Mouse (Mus musculus) lung, embryonic 15.5 days (tissue): ENCODE results near the gene Tshz2. TPM values are rescaled to one million over a fixed set of nuclear protein-coding genes. Genes with fewer than 3 reads are reported as not detected.

Experiments used
- ATAC-seq: fragments of 200-750 bp; cut with Nextera tagmentation; 2 replicates; pipeline ENCODE4 v1.8.0; 2017; ENCODE audit warnings: moderate number of reproducible peaks, borderline replicate concordance; ENCODE audit not compliant: low FRiP score, low TSS enrichment; ENCODE audit errors: extremely low read depth
- H3K27ac ChIP-seq: fragments of 300-500 bp; sonication (generic); 2 replicates; pipeline ENCODE4 v1.5.1; 2015; ENCODE audit warnings: moderate library complexity, mild to moderate bottlenecking, inconsistent platforms
- H3K27me3 ChIP-seq: fragments of 300-500 bp; sonication (generic); 2 replicates; pipeline ENCODE4 v1.6.1; 2015; ENCODE audit warnings: inconsistent platforms
- H3K36me3 ChIP-seq: fragments of 300-500 bp; sonication (generic); 2 replicates; pipeline ENCODE4 v1.6.1; 2015; ENCODE audit warnings: inconsistent platforms
- H3K4me1 ChIP-seq: fragments of 300-500 bp; sonication (generic); 2 replicates; pipeline ENCODE4 v1.6.1; 2015; ENCODE audit warnings: inconsistent platforms
- H3K4me2 ChIP-seq: fragments of 300-500 bp; sonication (generic); 2 replicates; pipeline ENCODE4 v1.6.1; 2015; ENCODE audit warnings: inconsistent platforms, mild to moderate bottlenecking, moderate library complexity
- H3K4me3 ChIP-seq: fragments of 300-500 bp; sonication (generic); 2 replicates; pipeline ENCODE4 v1.5.1; 2015; ENCODE audit warnings: mild to moderate bottlenecking, inconsistent platforms
- H3K9ac ChIP-seq: fragments of 300-500 bp; sonication (generic); 2 replicates; pipeline ENCODE4 v1.6.1; 2015; ENCODE audit warnings: inconsistent platforms
- H3K9me3 ChIP-seq: fragments of 300-500 bp; sonication (generic); 2 replicates; pipeline ENCODE4 v1.6.1; 2016; ENCODE audit warnings: inconsistent platforms
- WGBS: fragments of 180-500 bp; shearing (Covaris S2); methylation state at CpG from one replicate; pipeline ENCODE4 v1.1.7; 2015; 5-methylcytosine and 5-hydroxymethylcytosine counted together
- polyA plus RNA-seq: library from polyadenylated mRNA; unstranded; fragments of >200 nt; fragmentation: Nextera tagmentation; extraction: Ambion mirVana; gene quantifications from 2 replicates; pipeline ENCODE4 v1.2.1, GENCODE M21; 2015

Tshz2 gene
- polyA plus RNA-seq, 1 experiment from 2014 or later = 7.5 TPM

DNA sequence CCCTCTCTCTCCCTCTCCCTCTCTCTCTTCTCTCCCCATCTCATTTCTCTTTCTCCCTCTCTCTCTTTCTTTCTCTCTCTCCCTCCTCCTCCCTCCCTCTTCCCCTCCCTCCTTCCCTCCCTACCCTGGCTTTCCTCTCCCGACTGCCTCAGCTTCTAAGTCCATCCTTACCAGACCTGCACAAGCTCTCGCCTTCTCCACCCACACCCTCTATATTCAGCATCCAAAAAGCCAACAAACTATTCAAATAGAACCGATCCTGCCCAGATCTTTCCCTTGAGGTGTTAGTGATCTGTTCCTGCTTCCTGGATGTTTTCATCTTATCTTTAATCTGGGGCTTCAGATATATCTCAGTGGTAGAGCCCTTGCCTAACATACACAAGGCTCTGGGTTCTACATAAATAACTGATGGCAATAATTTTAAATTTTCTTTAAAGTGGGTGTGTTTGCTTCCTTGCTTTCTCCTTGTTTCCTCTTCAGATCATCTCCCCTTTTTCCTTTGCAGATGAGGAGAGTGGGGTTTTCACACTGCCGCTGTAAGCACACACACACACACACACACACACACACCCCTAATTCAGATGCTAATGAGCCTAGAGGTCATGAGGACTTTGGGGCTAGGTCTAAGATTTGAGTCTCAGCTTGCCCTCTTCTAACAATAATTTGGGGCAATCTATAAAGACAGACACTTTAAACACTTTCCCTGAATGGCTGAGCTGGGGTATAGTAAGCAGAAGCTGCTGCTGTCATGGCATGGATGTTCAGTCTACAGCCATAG lies 226.5 kb downstream of the Tshz2 start:
- H3K36me3 ChIP-seq = no peaks in the 10 kb centered on the region
- no peak for ATAC-seq
- H3K27ac ChIP-seq = no peak overlapping the region
- H3K4me1 ChIP-seq = peaks cover 13% of the 10 kb centered on the region
- 37% methylated on average over 4 of the region's 4 CpGs for WGBS
- H3K9ac ChIP-seq = no peak overlapping the region
- H3K9me3 ChIP-seq = no peaks in the 10 kb centered on the region
- H3K4me3 ChIP-seq = no peak overlapping the region
- H3K27me3 ChIP-seq = no peaks in the 10 kb centered on the region
- H3K4me2 ChIP-seq = no peak overlapping the region

GRCm38 (mm10) chr2:169860895-169861294 lies 228.1 kb downstream of the Tshz2 start:
- H3K4me2 ChIP-seq = no peak overlapping the region
- ATAC-seq = no peak
- H3K4me3 ChIP-seq = no peak overlapping the region
- no peak overlapping the region for H3K27ac ChIP-seq
- H3K9ac ChIP-seq = no peak overlapping the region
- no peaks in the 10 kb centered on the region for H3K27me3 ChIP-seq
- no peaks in the 10 kb centered on the region for H3K36me3 ChIP-seq
- peaks cover 13% of the 10 kb centered on the region for H3K4me1 ChIP-seq
- no peaks in the 10 kb centered on the region for H3K9me3 ChIP-seq
- WGBS = 43% methylated on average over 5 of the region's 5 CpGs

GRCm38 (mm10) chr2:169862701-169863100 lies 229.9 kb downstream of the Tshz2 start:
- peaks cover 13% of the 10 kb centered on the region for H3K4me1 ChIP-seq
- no peaks in the 10 kb centered on the region for H3K27me3 ChIP-seq
- no peak overlapping the region for H3K9ac ChIP-seq
- ATAC-seq = no peak
- no peak overlapping the region for H3K4me2 ChIP-seq
- WGBS = 18% methylated on average over 6 of the region's 6 CpGs
- no peak overlapping the region for H3K27ac ChIP-seq
- H3K9me3 ChIP-seq = no peaks in the 10 kb centered on the region
- H3K4me3 ChIP-seq = no peak overlapping the region
- no peaks in the 10 kb centered on the region for H3K36me3 ChIP-seq

DNA sequence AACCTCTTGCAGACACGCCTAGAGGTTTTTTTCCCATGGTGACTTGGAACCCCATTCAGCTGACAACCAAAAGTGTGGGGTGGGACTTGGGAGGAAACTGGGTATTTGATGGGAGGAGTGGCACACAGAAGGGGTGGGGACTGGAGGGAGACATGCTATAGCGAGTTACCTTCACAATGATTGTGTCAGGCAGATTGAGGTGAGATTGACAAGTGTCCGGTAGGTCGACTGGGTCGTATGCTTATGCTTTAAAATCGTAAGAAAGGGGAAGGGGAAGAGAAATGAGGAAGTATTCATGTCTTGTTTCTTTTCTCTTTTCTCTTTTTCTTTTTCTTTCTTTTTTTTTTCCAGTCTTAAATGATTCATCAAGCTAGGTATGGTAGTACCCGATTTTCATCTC lies 236.7 kb downstream of the Tshz2 start:
- Histone ChIP-seq H3K27me3 (no peaks in the 10 kb centered on the region), H3K4me2 (no peak overlapping the region), H3K36me3 (no peaks in the 10 kb centered on the region), H3K9me3 (no peaks in the 10 kb centered on the region), H3K27ac (no peak overlapping the region), H3K4me1 (peaks cover 5% of the 10 kb centered on the region; the same call in 1 of the 2 replicates), H3K4me3 (no peak overlapping the region), H3K9ac (no peak overlapping the region)
- no peak for ATAC-seq
- WGBS = 76% methylated on average over 7 of the region's 7 CpGs

GRCm38 (mm10) chr2:169870503-169870902 lies 237.7 kb downstream of the Tshz2 start:
- no peak overlapping the region for H3K9ac ChIP-seq
- no peak overlapping the region for H3K4me3 ChIP-seq
- H3K9me3 ChIP-seq = no peaks in the 10 kb centered on the region
- WGBS = 33% methylated on average over 5 of the region's 5 CpGs
- H3K4me1 ChIP-seq = peaks cover 5% of the 10 kb centered on the region; the same call in 1 of the 2 replicates
- no peaks in the 10 kb centered on the region for H3K36me3 ChIP-seq
- H3K4me2 ChIP-seq = no peak overlapping the region
- H3K27me3 ChIP-seq = no peaks in the 10 kb centered on the region
- no peak for ATAC-seq
- no peak overlapping the region for H3K27ac ChIP-seq

GRCm38 (mm10) chr2:169871436-169872060 lies 238.7 kb downstream of the Tshz2 start:
- Histone ChIP-seq H3K4me3 (no peak overlapping the region), H3K9me3 (no peaks in the 10 kb centered on the region), H3K27me3 (no peaks in the 10 kb centered on the region), H3K27ac (no peak overlapping the region), H3K9ac (no peak overlapping the region), H3K36me3 (no peaks in the 10 kb centered on the region), H3K4me1 (peaks cover 5% of the 10 kb centered on the region; the same call in 1 of the 2 replicates), H3K4me2 (no peak overlapping the region)
- 90% methylated on average over 8 of the region's 8 CpGs for WGBS
- no peak for ATAC-seq

DNA sequence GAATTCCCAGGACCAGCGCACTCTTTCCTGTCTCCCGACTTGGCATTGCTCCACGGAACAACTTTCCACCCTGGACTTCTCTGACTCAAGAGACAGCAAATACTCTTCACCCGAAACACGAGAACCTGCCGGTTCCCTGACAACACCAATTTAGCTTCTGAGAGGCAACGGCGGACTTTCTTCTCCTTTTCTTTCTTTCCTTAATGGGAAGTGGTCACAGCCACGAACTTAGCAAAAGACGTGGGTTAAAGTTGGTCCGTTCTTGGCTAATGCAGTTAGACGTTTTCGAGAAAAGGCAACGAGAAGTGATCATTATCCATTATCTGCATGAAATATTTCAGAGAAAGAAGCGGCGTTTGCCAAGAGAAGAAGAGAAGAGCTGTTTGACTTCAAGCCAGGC lies 240.6 kb downstream of the Tshz2 start:
- no peak overlapping the region for H3K4me3 ChIP-seq
- ATAC-seq = no peak
- H3K4me1 ChIP-seq = peaks cover 5% of the 10 kb centered on the region; the same call in 1 of the 2 replicates
- no peaks in the 10 kb centered on the region for H3K27me3 ChIP-seq
- WGBS = 51% methylated on average over 16 of the region's 16 CpGs
- H3K9me3 ChIP-seq = no peaks in the 10 kb centered on the region
- H3K27ac ChIP-seq = no peak overlapping the region
- H3K36me3 ChIP-seq = no peaks in the 10 kb centered on the region
- no peak overlapping the region for H3K9ac ChIP-seq
- no peak overlapping the region for H3K4me2 ChIP-seq

DNA sequence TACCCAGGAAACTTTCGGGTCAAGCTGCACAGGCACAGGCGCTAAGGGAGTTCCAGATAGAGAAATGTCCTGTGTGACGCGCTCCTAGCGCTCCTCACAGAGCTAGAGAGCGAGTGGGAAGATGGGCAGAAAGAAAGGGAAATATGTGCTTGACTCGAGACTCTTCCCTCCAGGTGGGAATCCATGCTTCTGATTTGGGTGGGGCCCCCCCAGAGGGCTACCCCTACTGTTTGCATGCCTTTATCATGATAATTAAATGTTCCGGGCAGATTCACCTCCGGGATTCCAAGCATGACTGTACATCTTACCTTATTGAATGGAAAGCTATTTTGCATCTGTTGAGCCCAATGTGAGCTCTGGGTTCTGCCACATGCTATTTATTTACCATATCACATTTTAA lies 255.1 kb downstream of the Tshz2 start:
- 79% methylated on average over 9 of the region's 9 CpGs for WGBS

GRCm38 (mm10) chr2:169892441-169893038 lies 259.7 kb downstream of the Tshz2 start:
- H3K36me3 ChIP-seq = no peaks in the 10 kb centered on the region
- ATAC-seq = no peak
- no peaks in the 10 kb centered on the region for H3K4me1 ChIP-seq
- H3K9ac ChIP-seq = no peak overlapping the region
- H3K4me3 ChIP-seq = no peak overlapping the region
- no peak overlapping the region for H3K4me2 ChIP-seq
- 70% methylated on average over 14 of the region's 14 CpGs for WGBS
- H3K9me3 ChIP-seq = no peaks in the 10 kb centered on the region
- no peak overlapping the region for H3K27ac ChIP-seq
- no peaks in the 10 kb centered on the region for H3K27me3 ChIP-seq

More for the DNA sequence above, 255.1 kb downstream of the Tshz2 start:
- Histone ChIP-seq H3K27ac (no peak overlapping the region), H3K9me3 (no peaks in the 10 kb centered on the region), H3K27me3 (no peaks in the 10 kb centered on the region), H3K9ac (no peak overlapping the region), H3K4me2 (no peak overlapping the region), H3K4me1 (no peaks in the 10 kb centered on the region), H3K36me3 (0 out of 2 replicates have a peak, but pooled peaks cover 4% of the 10 kb centered on the region), H3K4me3 (no peak overlapping the region)
- ATAC-seq = no peak

DNA sequence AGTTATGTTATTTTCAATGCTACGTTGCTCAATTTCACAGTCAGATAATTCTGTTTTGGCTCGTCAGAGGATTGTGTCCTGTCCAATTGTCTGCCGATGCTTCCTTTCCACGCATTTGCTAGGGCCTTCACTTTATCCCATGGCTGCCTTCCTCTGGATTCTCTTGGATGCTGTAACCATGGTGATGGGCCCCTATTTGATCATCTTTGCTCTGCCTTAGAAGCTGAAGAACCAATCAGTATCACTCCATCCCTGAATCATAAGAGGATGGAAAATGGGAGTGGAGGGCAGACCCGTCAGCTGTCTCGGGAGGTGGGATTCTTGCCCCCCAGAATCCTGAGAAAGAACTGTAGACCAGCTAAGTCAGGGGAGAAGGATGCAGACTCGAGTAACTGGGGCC lies 270.1 kb downstream of the Tshz2 start:
- H3K27me3 ChIP-seq = no peaks in the 10 kb centered on the region
- no peak overlapping the region for H3K4me2 ChIP-seq
- no peak overlapping the region for H3K9ac ChIP-seq
- no peaks in the 10 kb centered on the region for H3K9me3 ChIP-seq
- H3K4me1 ChIP-seq = peaks cover 6% of the 10 kb centered on the region; the same call in 1 of the 2 replicates
- no peak for ATAC-seq
- no peaks in the 10 kb centered on the region for H3K36me3 ChIP-seq
- H3K27ac ChIP-seq = no peak overlapping the region
- H3K4me3 ChIP-seq = no peak overlapping the region
- WGBS = 84% methylated on average over 7 of the region's 7 CpGs

- peaks cover 6% of the 10 kb centered on the region; the same call in 1 of the 2 replicates for H3K4me1 ChIP-seq
- no peak for ATAC-seq
- H3K36me3 ChIP-seq = no peaks in the 10 kb centered on the region
- H3K9me3 ChIP-seq = no peaks in the 10 kb centered on the region
- no peak overlapping the region for H3K27ac ChIP-seq
- 7% methylated on average over 9 of the region's 9 CpGs for WGBS
- H3K27me3 ChIP-seq = no peaks in the 10 kb centered on the region
- no peak overlapping the region for H3K4me3 ChIP-seq
- H3K4me2 ChIP-seq = no peak overlapping the region
- H3K9ac ChIP-seq = no peak overlapping the region
Measured at GRCm38 (mm10) chr2:169906396-169906795, 273.6 kb downstream of the Tshz2 start.

- ATAC-seq = no peak
Measured at GRCm38 (mm10) chr2:169907979-169908378, 275.2 kb downstream of the Tshz2 start.

More at GRCm38 (mm10) chr2:169907979-169908378, 275.2 kb downstream of the Tshz2 start:
- 76% methylated on average over 7 of the region's 7 CpGs for WGBS
- peaks cover 6% of the 10 kb centered on the region; the same call in 1 of the 2 replicates for H3K4me1 ChIP-seq
- H3K27me3 ChIP-seq = no peaks in the 10 kb centered on the region
- no peaks in the 10 kb centered on the region for H3K36me3 ChIP-seq
- no peak overlapping the region for H3K27ac ChIP-seq
- no peak overlapping the region for H3K4me3 ChIP-seq
- no peaks in the 10 kb centered on the region for H3K9me3 ChIP-seq
- H3K4me2 ChIP-seq = no peak overlapping the region
- no peak overlapping the region for H3K9ac ChIP-seq
